Mouse (Mus musculus): ENCODE results near the gene Cited2.

Gene Cited2

GRCm38 (mm10) chr10:17722653-17723410, at the start of gene Cited2:
Gene Cited2 (plus strand): TSS chr10:17723218.
- DNase-seq (ENCODE audit: low read depth, low spot score) = peak; percentile 85

GRCm38 (mm10) chr10:17674454-17674853, 48.6 kb upstream of the Cited2 start:
- DNase-seq (ENCODE audit: low read depth, low spot score) = no peak

- DNase-seq (ENCODE audit: low read depth, low spot score) = no peak
Observed at GRCm38 (mm10) chr10:17674869-17675268, 48.1 kb upstream of the Cited2 start.

- no peak for DNase-seq (ENCODE audit: low read depth, low spot score)
Observed at GRCm38 (mm10) chr10:17676464-17676863, 46.6 kb upstream of the Cited2 start.

GRCm38 (mm10) chr10:17677308-17677707, 45.7 kb upstream of the Cited2 start:
- no peak for DNase-seq (ENCODE audit: low read depth, low spot score)

GRCm38 (mm10) chr10:17680432-17681382, 42.3 kb upstream of the Cited2 start:
- no peak for DNase-seq (ENCODE audit: low read depth, low spot score)

GRCm38 (mm10) chr10:17681386-17681785, 41.6 kb upstream of the Cited2 start:
- DNase-seq (ENCODE audit: low read depth, low spot score) = no peak

- DNase-seq (ENCODE audit: low read depth, low spot score) = no peak
Observed at GRCm38 (mm10) chr10:17683852-17684428, 39.1 kb upstream of the Cited2 start.

- DNase-seq (ENCODE audit: low read depth, low spot score) = no peak
Observed at GRCm38 (mm10) chr10:17689806-17690205, 33.2 kb upstream of the Cited2 start.

GRCm38 (mm10) chr10:17691709-17692108, 31.3 kb upstream of the Cited2 start:
- no peak for DNase-seq (ENCODE audit: low read depth, low spot score)

- DNase-seq (ENCODE audit: low read depth, low spot score) = no peak
Observed at GRCm38 (mm10) chr10:17695801-17696200, 27.2 kb upstream of the Cited2 start.

GRCm38 (mm10) chr10:17697376-17698265, 25.4 kb upstream of the Cited2 start:
- no peak for DNase-seq (ENCODE audit: low read depth, low spot score)

- DNase-seq (ENCODE audit: low read depth, low spot score) = no peak
Observed at GRCm38 (mm10) chr10:17705466-17705973, 17.5 kb upstream of the Cited2 start.

- no peak for DNase-seq (ENCODE audit: low read depth, low spot score)
Observed at GRCm38 (mm10) chr10:17710753-17711152, 12.3 kb upstream of the Cited2 start.

GRCm38 (mm10) chr10:17719009-17719570, 3.9 kb upstream of the Cited2 start:
- DNase-seq (ENCODE audit: low read depth, low spot score) = no peak

- DNase-seq (ENCODE audit: low read depth, low spot score) = no peak
Observed at GRCm38 (mm10) chr10:17719646-17720045, 3.4 kb upstream of the Cited2 start.

- DNase-seq (ENCODE audit: low read depth, low spot score) = no peak
Observed at GRCm38 (mm10) chr10:17720891-17721601, 2.0 kb upstream of the Cited2 start.

GRCm38 (mm10) chr10:17721602-17722121, 1.4 kb upstream of the Cited2 start:
- no peak for DNase-seq (ENCODE audit: low read depth, low spot score)

GRCm38 (mm10) chr10:17722158-17722557, 860 bp upstream of the Cited2 start:
- DNase-seq (ENCODE audit: low read depth, low spot score) = no peak

GRCm38 (mm10) chr10:17723421-17723841, 413 bp downstream of the Cited2 start:
- no peak for DNase-seq (ENCODE audit: low read depth, low spot score)

Measured in WW6 (cell line).